Mouse (Mus musculus) macrophage (primary cell): ENCODE results near the gene Crtc2. TPM values are rescaled to one million over a fixed set of nuclear protein-coding genes. Genes with fewer than 3 reads are reported as not detected.
"Not testable (repeated sequence)": the region's sequence is repeated elsewhere in the genome, so short reads cannot be mapped to it uniquely, and the experiment has no call there.

Experiments used
- H3K27ac ChIP-seq: fragments of 350-480 bp; formaldehyde crosslinking; 2 replicates; pipeline ENCODE4 v1.9.0; 2021
- H3K36me3 ChIP-seq: fragments of 350-480 bp; formaldehyde crosslinking; 2 replicates; pipeline ENCODE4 v1.9.0; 2021; ENCODE audit errors: inconsistent target
- H3K4me3 ChIP-seq: fragments of 350-480 bp; formaldehyde crosslinking; 2 replicates; pipeline ENCODE4 v1.9.0; 2021; ENCODE audit errors: inconsistent target
- H3K79me2 ChIP-seq: fragments of 350-480 bp; formaldehyde crosslinking; 2 replicates; pipeline ENCODE4 v1.9.0; 2021; ENCODE audit errors: inconsistent target
- WGBS: methylation state at CpG from one replicate; pipeline ENCODE4 v1.1.7; 2026; ENCODE audit warnings: inconsistent platforms; ENCODE audit not compliant: missing documents; 5-methylcytosine and 5-hydroxymethylcytosine counted together
- polyA plus RNA-seq: library from polyadenylated mRNA; stranded (reverse); fragments of 250-400 nt; gene quantifications from 3 replicates; pipeline ENCODE4 v1.2.4, GENCODE M21; 2018; ENCODE audit warnings: inconsistent platforms

Crtc2 gene
- polyA plus RNA-seq, 1 experiment from 2014 or later, result 39.3 TPM

DNA sequence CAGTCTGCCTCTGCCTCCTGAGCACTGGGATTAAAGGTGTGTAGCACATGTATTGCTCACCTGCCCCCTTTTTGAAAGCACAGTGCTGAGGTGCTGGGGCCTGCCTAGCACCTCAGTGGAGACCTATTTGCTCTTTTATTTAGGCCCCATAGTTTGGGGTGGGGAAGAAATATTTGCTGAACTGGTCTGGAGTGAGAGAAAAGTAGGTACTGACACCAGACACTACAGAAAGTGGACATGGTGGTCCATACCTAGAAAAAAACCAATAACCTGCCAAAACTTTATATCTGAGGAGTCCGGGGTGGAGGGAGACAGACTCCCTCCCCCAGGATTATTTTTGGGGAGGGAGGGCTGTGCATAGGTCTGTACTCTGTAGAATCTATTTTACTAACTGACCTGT, 789 bp upstream of the Crtc2 start:
- H3K36me3 ChIP-seq, result peaks cover 26% of the 10 kb centered on the region
- WGBS, result no CpG with 5 or more reads among the region's 1 CpGs
- H3K27ac ChIP-seq, H3K4me3 ChIP-seq: not testable (repeated sequence)
- H3K79me2 ChIP-seq, result peaks cover 69% of the 10 kb centered on the region

GRCm38 (mm10) chr3:90254419-90255193, 643 bp downstream of the Crtc2 start:
- H3K79me2 ChIP-seq, result peaks cover 66% of the 10 kb centered on the region
- WGBS, result under 1% methylated on average over 38 of the region's 41 CpGs
- H3K36me3 ChIP-seq, result peaks cover 40% of the 10 kb centered on the region
- H3K27ac ChIP-seq, result peak overlapping the region; percentile 44
- H3K4me3 ChIP-seq, result peak overlapping the region; percentile 81

- Histone ChIP-seq H3K36me3 (peaks cover 45% of the 10 kb centered on the region), H3K27ac (peak overlapping the region; percentile 44; the same call in 1 of the 2 replicates), H3K79me2 (peaks cover 60% of the 10 kb centered on the region), H3K4me3 (peak overlapping the region; percentile 81)
- 7% methylated on average over 2 of the region's 2 CpGs for WGBS
Observed at GRCm38 (mm10) chr3:90255194-90255565, 1.2 kb downstream of the Crtc2 start.

DNA sequence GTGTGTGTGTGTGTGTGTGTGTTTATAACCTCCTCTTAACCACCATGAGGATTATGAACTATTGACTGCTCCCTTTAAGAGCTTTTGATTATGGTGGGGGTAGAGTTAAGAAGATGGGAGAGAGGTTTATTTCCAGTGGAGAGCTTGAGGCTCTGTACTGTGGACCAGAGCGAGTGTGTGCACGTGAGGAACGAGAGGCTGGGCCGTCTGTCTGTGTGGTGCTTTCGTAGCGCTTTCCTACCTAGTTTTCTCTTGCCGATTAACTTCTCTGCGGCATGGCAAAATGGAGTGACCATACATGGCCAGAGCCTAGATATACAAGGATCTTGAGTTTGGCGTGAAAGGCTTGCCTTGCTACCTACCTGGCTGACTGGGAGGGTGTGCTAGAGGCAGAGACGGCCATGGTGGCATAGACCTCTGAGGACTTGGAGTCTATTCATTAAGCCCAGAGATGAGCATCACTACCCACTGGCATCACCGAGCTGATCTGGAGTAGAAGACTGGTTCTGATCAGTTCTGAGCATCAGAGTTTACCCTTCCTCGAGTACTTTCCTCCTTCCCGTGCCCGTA, 1.9 kb downstream of the Crtc2 start:
- Histone ChIP-seq H3K27ac (no peak overlapping the region), H3K4me3 (no peak overlapping the region), H3K36me3 (peaks cover 47% of the 10 kb centered on the region), H3K79me2 (peaks cover 53% of the 10 kb centered on the region)
- 96% methylated on average over 14 of the region's 14 CpGs for WGBS

DNA sequence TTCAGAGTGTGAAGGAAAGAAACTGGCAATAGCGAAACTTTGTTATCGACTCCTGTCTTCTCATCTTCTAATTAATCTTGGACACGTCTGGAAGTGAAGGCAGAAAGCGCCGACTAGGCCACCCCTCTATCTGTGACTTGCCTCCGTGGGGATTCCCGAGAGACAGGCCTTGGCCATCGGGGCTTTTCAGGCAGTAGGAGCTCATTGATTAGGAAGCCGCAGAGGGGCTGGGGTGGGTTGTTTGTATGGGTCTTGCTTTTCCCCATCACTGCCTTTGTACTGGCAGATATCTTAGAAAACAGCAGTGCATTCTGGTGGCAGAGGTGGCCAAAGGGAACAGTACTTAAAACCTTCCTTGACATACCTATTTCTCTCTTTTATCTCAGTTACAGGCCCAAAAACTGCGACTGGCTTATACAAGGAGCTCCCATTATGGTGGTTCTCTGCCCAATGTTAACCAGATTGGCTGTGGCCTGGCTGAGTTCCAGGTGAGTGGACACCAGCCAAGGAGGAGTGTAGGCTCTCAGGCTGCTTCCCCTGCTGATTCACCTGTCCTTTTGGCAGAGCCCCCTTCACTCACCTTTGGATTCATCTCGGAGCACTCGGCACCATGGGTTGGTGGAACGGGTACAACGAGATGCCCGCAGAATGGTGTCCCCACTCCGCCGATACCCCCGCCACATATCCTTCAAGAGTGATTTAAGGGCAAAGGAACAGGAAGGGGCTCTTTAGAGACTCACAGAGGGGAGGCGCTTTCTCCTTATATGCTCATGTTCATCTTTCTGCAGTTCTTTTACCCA, 3.0 kb downstream of the Crtc2 start:
- no peak overlapping the region for H3K27ac ChIP-seq
- peaks cover 49% of the 10 kb centered on the region for H3K36me3 ChIP-seq
- WGBS, result 95% methylated on average over 17 of the region's 19 CpGs
- peaks cover 45% of the 10 kb centered on the region for H3K79me2 ChIP-seq
- no peak overlapping the region for H3K4me3 ChIP-seq

- H3K36me3 ChIP-seq, result peaks cover 64% of the 10 kb centered on the region
- no peak overlapping the region for H3K4me3 ChIP-seq
- H3K27ac ChIP-seq, result no peak overlapping the region
- peaks cover 45% of the 10 kb centered on the region for H3K79me2 ChIP-seq
- 90% methylated on average over 4 of the region's 4 CpGs for WGBS
Observed at GRCm38 (mm10) chr3:90258521-90258920, 4.6 kb downstream of the Crtc2 start.

DNA sequence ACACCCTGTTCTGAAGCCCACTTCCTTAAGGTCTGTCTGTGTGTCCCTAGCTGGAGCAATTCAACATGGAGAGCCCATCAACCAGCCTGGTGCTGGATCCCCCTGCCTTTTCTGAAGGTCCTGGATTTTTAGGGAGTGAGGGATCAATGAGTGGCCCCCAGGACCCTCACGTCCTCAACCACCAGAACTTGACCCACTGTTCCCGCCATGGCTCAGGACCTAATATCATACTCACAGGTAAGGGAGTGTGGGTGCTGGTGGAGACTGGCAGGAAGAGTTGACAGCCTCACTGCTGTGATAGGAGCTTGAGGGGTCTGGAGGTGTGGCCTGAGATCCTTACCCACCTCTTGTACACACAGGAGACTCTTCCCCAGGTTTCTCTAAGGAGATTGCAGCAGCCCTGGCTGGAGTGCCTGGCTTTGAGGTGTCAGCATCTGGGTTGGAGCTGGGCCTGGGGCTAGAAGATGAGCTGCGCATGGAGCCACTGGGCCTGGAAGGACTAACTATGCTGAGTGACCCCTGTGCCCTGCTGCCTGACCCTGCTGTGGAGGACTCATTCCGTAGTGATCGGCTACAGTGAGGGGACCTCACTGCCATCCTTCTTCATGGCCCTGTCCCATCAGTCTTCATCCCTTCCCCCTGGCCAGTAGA, 9.3 kb downstream of the Crtc2 start:
- 97% methylated on average over 5 of the region's 5 CpGs for WGBS
- Histone ChIP-seq H3K4me3 (no peak overlapping the region), H3K36me3 (peaks cover 52% of the 10 kb centered on the region), H3K27ac (no peak overlapping the region), H3K79me2 (peaks cover 26% of the 10 kb centered on the region)

- peak overlapping the region; percentile 65 for H3K27ac ChIP-seq
- peaks cover 33% of the 10 kb centered on the region for H3K79me2 ChIP-seq
- 6% methylated on average over 10 of the region's 10 CpGs for WGBS
- H3K36me3 ChIP-seq, result peaks cover 52% of the 10 kb centered on the region
- peak overlapping the region; percentile 11; the same call in 1 of the 2 replicates for H3K4me3 ChIP-seq
Observed at GRCm38 (mm10) chr3:90264687-90265033, 10.7 kb downstream of the Crtc2 start.

DNA sequence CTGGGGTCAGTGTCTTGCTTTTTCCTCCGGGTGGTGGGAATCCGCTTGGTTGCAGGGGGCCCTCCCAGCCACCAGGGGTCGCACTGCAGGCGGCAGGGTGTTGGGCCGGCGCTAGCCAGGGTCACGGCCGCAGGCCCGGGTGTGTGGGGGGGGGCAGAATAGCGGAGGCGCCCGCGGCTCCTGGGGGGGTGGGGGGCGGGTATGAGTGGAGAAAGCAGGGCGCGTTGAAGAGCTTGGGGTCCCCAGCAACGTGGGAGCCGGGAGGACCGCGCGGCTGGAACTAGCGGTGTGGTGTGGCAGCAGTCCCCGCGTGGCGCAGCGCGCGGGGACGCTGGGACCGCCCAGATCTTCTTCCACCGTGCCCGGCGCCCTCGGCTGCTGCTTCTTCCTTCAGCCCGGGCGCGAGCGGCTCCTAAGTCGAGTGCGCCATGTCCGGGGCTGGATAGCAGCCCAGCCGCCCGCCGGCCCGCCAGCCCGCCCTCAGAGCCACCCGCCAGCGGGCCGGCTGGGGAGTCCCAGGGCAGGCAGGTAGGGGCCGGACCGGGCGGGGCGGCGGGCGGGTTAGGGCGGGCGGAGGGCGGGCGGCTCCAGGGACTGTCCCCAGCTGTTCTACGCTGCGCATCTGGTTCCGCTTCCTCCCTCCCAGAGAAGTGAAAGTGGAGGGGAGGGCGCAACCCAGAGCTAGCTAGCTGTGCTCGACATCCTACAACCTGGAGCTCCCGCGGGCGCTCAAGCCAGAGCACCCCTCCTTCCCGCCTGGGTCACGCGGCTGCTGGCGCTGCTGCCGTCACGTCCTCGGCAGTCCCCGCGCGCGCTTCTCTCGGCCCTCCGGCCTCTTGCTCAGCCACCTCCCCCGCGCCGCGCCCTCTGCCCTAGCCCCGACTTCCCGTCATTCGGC, 11.3 kb downstream of the Crtc2 start, which contains the start of gene Dennd4b:
Dennd4b (plus strand) TSS at position 152 of the 898 bp plus-strand sequence.
- Histone ChIP-seq H3K79me2 (peaks cover 40% of the 10 kb centered on the region), H3K36me3 (peaks cover 52% of the 10 kb centered on the region), H3K27ac (peak within 1 kb of the TSS; percentile 98), H3K4me3 (peak within 1 kb of the TSS; percentile 79)
- under 1% methylated on average over 63 of the region's 87 CpGs for WGBS

GRCm38 (mm10) chr3:90265932-90266741, 12.2 kb downstream of the Crtc2 start:
- H3K79me2 ChIP-seq, result peaks cover 45% of the 10 kb centered on the region
- under 1% methylated on average over 14 of the region's 16 CpGs for WGBS
- H3K4me3 ChIP-seq, result peak overlapping the region; percentile 79
- H3K27ac ChIP-seq, result peak overlapping the region; percentile 98
- peaks cover 54% of the 10 kb centered on the region for H3K36me3 ChIP-seq

DNA sequence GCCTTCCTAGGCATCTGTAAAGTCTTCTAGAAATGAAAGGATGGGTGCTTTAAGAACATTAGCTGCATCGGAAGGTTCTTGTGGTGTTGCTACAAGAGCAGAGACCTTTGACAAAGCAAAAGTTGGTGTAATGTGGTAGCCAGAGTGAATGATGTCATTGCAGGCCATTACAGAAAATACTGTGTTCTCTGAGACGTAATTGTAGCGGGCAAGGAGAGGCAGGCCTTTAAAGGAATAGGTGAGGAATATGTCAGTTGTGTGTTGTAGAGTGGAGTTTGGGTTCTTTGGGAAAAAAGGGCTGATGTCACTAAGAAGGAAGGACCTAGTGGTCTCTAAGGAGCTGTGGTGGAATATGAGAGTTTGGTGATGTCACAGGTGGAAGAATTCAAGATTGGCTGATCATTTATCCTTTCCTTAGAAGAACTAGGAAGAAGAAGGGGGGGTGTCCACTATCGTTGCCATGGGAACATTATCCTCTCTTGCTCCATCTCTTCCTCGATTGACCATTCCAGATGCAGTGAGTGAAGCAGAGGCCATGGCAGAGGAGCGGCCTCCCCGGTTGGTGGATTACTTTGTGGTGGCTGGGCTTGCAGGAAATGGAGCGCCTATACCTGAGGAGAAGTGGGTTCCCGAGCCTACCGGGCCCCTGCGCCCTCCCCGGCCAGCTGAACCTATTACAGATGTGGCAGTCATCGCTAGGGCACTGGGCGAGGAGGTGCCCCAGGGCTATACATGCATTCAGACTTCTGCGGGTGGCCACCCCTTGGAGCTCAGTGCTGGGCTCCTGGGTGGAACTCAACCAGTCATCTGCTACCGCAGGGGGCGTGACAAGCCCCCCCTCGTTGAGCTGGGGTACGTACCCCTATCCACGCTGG, 13.2 kb downstream of the Crtc2 start:
- H3K4me3 ChIP-seq, result peak overlapping the region; percentile 79
- H3K36me3 ChIP-seq, result peaks cover 54% of the 10 kb centered on the region
- H3K27ac ChIP-seq, result peak overlapping the region; percentile 98
- WGBS, result 60% methylated on average over 19 of the region's 20 CpGs
- H3K79me2 ChIP-seq, result peaks cover 49% of the 10 kb centered on the region

- WGBS, result 99% methylated on average over 5 of the region's 11 CpGs
- Histone ChIP-seq H3K36me3 (peaks cover 54% of the 10 kb centered on the region), H3K27ac (no peak overlapping the region), H3K4me3 (no peak overlapping the region), H3K79me2 (peaks cover 51% of the 10 kb centered on the region)
Observed at GRCm38 (mm10) chr3:90268190-90268589, 14.2 kb downstream of the Crtc2 start.
